Mouse (Mus musculus): ENCODE data around the gene Snta1.

Snta1 gene

GRCm38 (mm10) chr2:154372151-154372829 lies 35.6 kb downstream of the Snta1 start:
- peak; percentile 92 for DNase-seq

DNA sequence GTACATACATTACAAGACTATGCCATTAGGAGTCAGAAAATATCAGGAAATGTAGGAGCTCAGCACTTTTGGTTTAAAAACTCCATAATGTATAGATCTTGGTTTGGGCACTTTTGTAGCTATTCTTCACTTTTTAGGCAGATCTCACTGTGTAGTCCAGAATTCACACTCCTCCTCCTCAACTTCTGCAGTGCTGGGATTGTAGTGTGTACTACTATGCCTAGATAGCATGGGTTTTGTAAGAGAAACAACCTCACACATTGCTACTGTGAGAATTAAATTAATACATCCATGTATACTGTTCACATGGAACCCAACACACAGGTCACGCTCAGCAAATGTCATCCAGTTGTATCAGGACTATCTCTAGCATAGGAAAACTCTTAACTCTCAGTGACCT lies 40.4 kb downstream of the Snta1 start:
- no peak for DNase-seq

- peak; percentile 49 for DNase-seq
Observed at GRCm38 (mm10) chr2:154354000-154354425, 53.9 kb downstream of the Snta1 start.

DNA sequence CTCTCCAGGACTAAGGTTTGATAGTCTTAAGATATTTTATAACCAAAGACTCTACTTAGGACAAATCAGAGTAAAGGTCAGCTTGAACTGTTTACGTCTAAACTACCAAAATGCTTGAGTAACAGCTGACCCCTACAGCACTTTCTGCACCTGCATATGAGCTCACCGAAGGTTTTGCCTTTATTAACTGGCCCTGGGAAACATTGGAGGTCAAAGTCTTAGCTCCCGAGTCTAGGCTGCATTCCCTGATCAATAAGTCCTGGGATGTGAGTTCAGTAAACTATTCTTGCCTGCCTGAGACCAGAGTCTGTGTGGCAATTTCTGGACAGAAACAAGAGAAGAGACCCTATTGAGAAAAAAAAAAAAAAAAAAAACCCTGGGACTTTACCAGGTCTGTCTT lies 59.7 kb downstream of the Snta1 start:
- no peak for DNase-seq

- DNase-seq = no peak
Observed at GRCm38 (mm10) chr2:154339356-154339755, 68.5 kb downstream of the Snta1 start.

DNA sequence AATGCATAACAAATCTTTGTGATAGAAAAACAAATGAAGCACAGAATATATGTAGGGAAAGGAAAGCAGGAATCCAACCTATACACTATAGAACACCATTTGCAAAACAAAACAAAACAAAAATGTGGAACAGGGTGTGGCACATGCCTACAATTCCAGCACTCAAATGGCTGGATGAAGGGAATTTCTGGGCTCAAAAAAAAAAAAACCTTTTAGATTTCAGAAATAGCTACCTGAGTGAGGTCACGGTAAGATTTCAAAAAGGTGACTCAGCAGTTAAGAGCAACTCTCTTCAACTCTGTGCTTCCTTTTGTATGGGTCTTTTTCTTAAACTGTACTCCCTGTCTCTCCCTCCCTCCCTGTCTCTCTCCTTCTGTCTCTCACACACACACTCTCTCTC lies 69.7 kb downstream of the Snta1 start:
- DNase-seq = no peak

DNA sequence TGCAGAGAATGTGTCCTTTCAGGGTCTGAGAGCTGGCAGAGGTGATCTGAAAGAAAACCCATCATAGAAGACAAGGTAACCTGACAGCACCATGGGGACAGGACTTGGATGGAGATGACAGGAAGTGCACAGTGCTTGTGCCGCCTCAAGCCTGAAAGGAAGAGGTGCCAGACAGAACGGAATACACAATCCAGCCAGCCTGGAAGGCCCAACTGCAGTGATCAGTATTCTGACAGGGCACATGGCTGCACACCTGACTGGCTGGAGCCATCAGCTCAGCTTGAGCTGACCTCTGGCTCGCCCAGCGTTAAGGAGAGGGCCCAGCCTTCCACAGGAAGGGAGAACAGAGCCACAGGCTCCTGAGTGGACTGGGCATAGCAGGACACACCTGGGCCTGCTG lies 72.3 kb downstream of the Snta1 start:
- no peak for DNase-seq

GRCm38 (mm10) chr2:154326852-154327251 lies 81.0 kb downstream of the Snta1 start:
- no peak for DNase-seq
